Mouse (Mus musculus): Measurements from ENCODE around the gene Amigo3. TPM values are rescaled to one million over a fixed set of nuclear protein-coding genes. Genes with fewer than 3 reads are reported as not detected.
"Not testable (repeated sequence)": the region's sequence is repeated elsewhere in the genome, so short reads cannot be mapped to it uniquely, and the experiment has no call there.

Amigo3 gene
- polyA plus RNA-seq (2015; fragmentation: Nextera tagmentation; extraction: Ambion mirVana) = 3.1 and 3.4 TPM in 2 replicates

GRCm38 (mm10) chr9:108052885-108053664, at the start of gene Amigo3:
TSS of gene Amigo3 (plus strand) at chr9:108053159.
- whole genome bisulfite sequencing = 59% methylated on average over 20 of the region's 20 CpGs
- Histone ChIP-seq H3K36me3 (peaks cover 65% of the 10 kb centered on the region), H3K9ac (peak within 1 kb of the TSS; percentile 29; the same call in 1 of the 2 replicates), H3K4me2 (peak within 1 kb of the TSS; percentile 36), H3K27me3 (no peaks in the 10 kb centered on the region), H3K4me3 (no peak within 1 kb of the TSS), H3K4me1 (replicated peaks) (peaks cover 33% of the 10 kb centered on the region), H3K27ac (peak within 1 kb of the TSS; percentile 23; the same call in 1 of the 2 replicates), H3K9me3 (no peaks in the 10 kb centered on the region)
- 0 out of 2 replicates have a peak, but pooled peaks have one; percentile 18 for ATAC-seq (ENCODE audit: low FRiP score)

GRCm38 (mm10) chr9:108003531-108003890, 49.4 kb upstream of the Amigo3 start:
- H3K9ac ChIP-seq = peak overlapping the region; percentile 98
- peak overlapping the region; percentile 97 for H3K27ac ChIP-seq
- H3K4me3 ChIP-seq = peak overlapping the region; percentile 97
- 0 out of 2 replicates have a peak, but pooled peaks cover 7% of the 10 kb centered on the region for H3K27me3 ChIP-seq
- no peak for ATAC-seq (ENCODE audit: low FRiP score)
- H3K4me2 ChIP-seq = peak overlapping the region; percentile 81
- H3K36me3 ChIP-seq = no peaks in the 10 kb centered on the region
- WGBS = 13% methylated on average over 8 of the region's 8 CpGs
- peaks cover 34% of the 10 kb centered on the region for H3K4me1 ChIP-seq (replicated peaks)
- no peaks in the 10 kb centered on the region for H3K9me3 ChIP-seq

- Histone ChIP-seq H3K4me1 (replicated peaks) (peaks cover 29% of the 10 kb centered on the region), H3K9me3 (no peaks in the 10 kb centered on the region), H3K4me3 (no peak overlapping the region), H3K4me2 (no peak overlapping the region), H3K27me3 (no peaks in the 10 kb centered on the region), H3K36me3 (peaks cover 7% of the 10 kb centered on the region), H3K27ac (no peak overlapping the region), H3K9ac (no peak overlapping the region)
- ATAC-seq (ENCODE audit: low FRiP score) = no peak
- WGBS = 87% methylated on average over 5 of the region's 5 CpGs
These were observed 44.9 kb upstream of the Amigo3 start for GRCm38 (mm10) chr9:108008041-108008440.

- Histone ChIP-seq H3K4me3 (no peak overlapping the region), H3K36me3 (peaks cover 8% of the 10 kb centered on the region), H3K4me1 (replicated peaks) (peaks cover 9% of the 10 kb centered on the region), H3K9ac (no peak overlapping the region), H3K9me3 (no peaks in the 10 kb centered on the region), H3K4me2 (no peak overlapping the region), H3K27me3 (no peaks in the 10 kb centered on the region), H3K27ac (no peak overlapping the region)
- ATAC-seq (ENCODE audit: low FRiP score) = no peak
These were observed 42.6 kb upstream of the Amigo3 start for GRCm38 (mm10) chr9:108010385-108010784.

GRCm38 (mm10) chr9:108013577-108013976, 39.4 kb upstream of the Amigo3 start:
- H3K9ac ChIP-seq; H3K4me1 ChIP-seq (replicated peaks); H3K27ac ChIP-seq; ATAC-seq (ENCODE audit: low FRiP score); H3K27me3 ChIP-seq; H3K4me3 ChIP-seq; H3K9me3 ChIP-seq; H3K4me2 ChIP-seq; H3K36me3 ChIP-seq: not testable (repeated sequence)
- WGBS = 100% methylated on average over 2 of the region's 2 CpGs

GRCm38 (mm10) chr9:108017127-108017526, 35.8 kb upstream of the Amigo3 start:
- Histone ChIP-seq H3K9ac (no peak overlapping the region), H3K27ac (no peak overlapping the region), H3K4me2 (no peak overlapping the region), H3K4me3 (no peak overlapping the region), H3K36me3 (peaks cover 8% of the 10 kb centered on the region), H3K27me3 (no peaks in the 10 kb centered on the region), H3K9me3 (no peaks in the 10 kb centered on the region), H3K4me1 (replicated peaks) (peaks cover 10% of the 10 kb centered on the region)
- 82% methylated on average over 3 of the region's 3 CpGs for WGBS
- no peak for ATAC-seq (ENCODE audit: low FRiP score)

GRCm38 (mm10) chr9:108020741-108021140, 32.2 kb upstream of the Amigo3 start:
- peaks cover 10% of the 10 kb centered on the region for H3K4me1 ChIP-seq (replicated peaks)
- ATAC-seq (ENCODE audit: low FRiP score) = no peak
- no peak overlapping the region for H3K9ac ChIP-seq
- no peak overlapping the region for H3K27ac ChIP-seq
- 98% methylated on average over 1 of the region's 1 CpGs for WGBS
- H3K36me3 ChIP-seq = peaks cover 21% of the 10 kb centered on the region
- no peaks in the 10 kb centered on the region for H3K27me3 ChIP-seq
- H3K4me2 ChIP-seq = no peak overlapping the region
- H3K4me3 ChIP-seq = no peak overlapping the region
- no peaks in the 10 kb centered on the region for H3K9me3 ChIP-seq

- H3K9ac ChIP-seq = no peak overlapping the region
- H3K4me3 ChIP-seq = no peak overlapping the region
- H3K27me3 ChIP-seq = no peaks in the 10 kb centered on the region
- no peak overlapping the region for H3K4me2 ChIP-seq
- H3K9me3 ChIP-seq = no peaks in the 10 kb centered on the region
- peaks cover 10% of the 10 kb centered on the region for H3K4me1 ChIP-seq (replicated peaks)
- 88% methylated on average over 3 of the region's 3 CpGs for WGBS
- ATAC-seq (ENCODE audit: low FRiP score) = no peak
- H3K36me3 ChIP-seq = peaks cover 40% of the 10 kb centered on the region
- no peak overlapping the region for H3K27ac ChIP-seq
These were observed 29.7 kb upstream of the Amigo3 start for GRCm38 (mm10) chr9:108023216-108023615.

GRCm38 (mm10) chr9:108026584-108026983, 26.4 kb upstream of the Amigo3 start:
- Histone ChIP-seq H3K36me3 (peaks cover 49% of the 10 kb centered on the region), H3K9ac (no peak overlapping the region), H3K4me2 (no peak overlapping the region), H3K27me3 (no peaks in the 10 kb centered on the region), H3K9me3 (no peaks in the 10 kb centered on the region), H3K27ac (no peak overlapping the region), H3K4me1 (replicated peaks) (no peaks in the 10 kb centered on the region), H3K4me3 (no peak overlapping the region)
- no peak for ATAC-seq (ENCODE audit: low FRiP score)
- 91% methylated on average over 3 of the region's 3 CpGs for WGBS

- no peak for ATAC-seq (ENCODE audit: low FRiP score)
- H3K4me1 ChIP-seq (replicated peaks) = no peaks in the 10 kb centered on the region
- no peak overlapping the region for H3K27ac ChIP-seq
- H3K36me3 ChIP-seq = peaks cover 58% of the 10 kb centered on the region
- no peak overlapping the region for H3K4me3 ChIP-seq
- no peaks in the 10 kb centered on the region for H3K9me3 ChIP-seq
- no peak overlapping the region for H3K9ac ChIP-seq
- no peak overlapping the region for H3K4me2 ChIP-seq
- H3K27me3 ChIP-seq = no peaks in the 10 kb centered on the region
- 97% methylated on average over 3 of the region's 3 CpGs for WGBS
These were observed 25.1 kb upstream of the Amigo3 start for GRCm38 (mm10) chr9:108027867-108028266.

GRCm38 (mm10) chr9:108032126-108032525, 20.8 kb upstream of the Amigo3 start:
- Histone ChIP-seq H3K4me3 (no peak overlapping the region), H3K9me3 (no peaks in the 10 kb centered on the region), H3K4me1 (replicated peaks) (no peaks in the 10 kb centered on the region), H3K4me2 (no peak overlapping the region), H3K9ac (no peak overlapping the region), H3K27ac (no peak overlapping the region), H3K27me3 (no peaks in the 10 kb centered on the region), H3K36me3 (peaks cover 56% of the 10 kb centered on the region)
- WGBS = 94% methylated on average over 5 of the region's 5 CpGs
- no peak for ATAC-seq (ENCODE audit: low FRiP score)

GRCm38 (mm10) chr9:108035331-108036156, 17.4 kb upstream of the Amigo3 start:
- no peak overlapping the region for H3K27ac ChIP-seq
- ATAC-seq (ENCODE audit: low FRiP score) = no peak
- H3K27me3 ChIP-seq = no peaks in the 10 kb centered on the region
- no peaks in the 10 kb centered on the region for H3K9me3 ChIP-seq
- H3K4me1 ChIP-seq (replicated peaks) = no peaks in the 10 kb centered on the region
- peaks cover 60% of the 10 kb centered on the region for H3K36me3 ChIP-seq
- no peak overlapping the region for H3K9ac ChIP-seq
- H3K4me2 ChIP-seq = no peak overlapping the region
- WGBS = 97% methylated on average over 2 of the region's 2 CpGs
- H3K4me3 ChIP-seq = no peak overlapping the region
